Mouse (Mus musculus): ENCODE data around the gene Sipa1l2.

Sipa1l2 gene

GRCm38 (mm10) chr8:125377704-125378103, 191.9 kb downstream of the Sipa1l2 start:
- in situ Hi-C loops (cut with MboI; ENCODE audit: unreplicated experiment in 2 of 2) = no loop called here

- in situ Hi-C loops (cut with MboI; ENCODE audit: unreplicated experiment in 2 of 2) = no loop called here
Observed at GRCm38 (mm10) chr8:125376448-125376845, 193.2 kb downstream of the Sipa1l2 start.

GRCm38 (mm10) chr8:125375659-125376447, 193.8 kb downstream of the Sipa1l2 start:
- in situ Hi-C loops (cut with MboI; ENCODE audit: unreplicated experiment in 2 of 2) = no loop called here

GRCm38 (mm10) chr8:125372596-125372995, 197.0 kb downstream of the Sipa1l2 start:
- in situ Hi-C loops (cut with MboI; ENCODE audit: unreplicated experiment in 2 of 2) = no loop called here

- in situ Hi-C loops (cut with MboI; ENCODE audit: unreplicated experiment in 2 of 2) = no loop called here
Observed at GRCm38 (mm10) chr8:125369491-125370236, 199.9 kb downstream of the Sipa1l2 start.

- in situ Hi-C loops (cut with MboI; ENCODE audit: unreplicated experiment in 2 of 2) = no loop called here
Observed at GRCm38 (mm10) chr8:125368341-125369035, 201.1 kb downstream of the Sipa1l2 start.

Data from v-Abl transformed pro-B cells (cell line).